Mouse (Mus musculus): ENCODE measurements around the gene Trmu. TPM values are rescaled to one million over a fixed set of nuclear protein-coding genes. Genes with fewer than 3 reads are reported as not detected.
A peak's percentile ranks its signal among the peaks of the same experiment; 100 is the strongest.
"Not testable (repeated sequence)": the region's sequence is repeated elsewhere in the genome, so short reads cannot be mapped to it uniquely, and the experiment has no call there.

The Trmu gene
- polyA plus RNA-seq, 1 experiment from 2014 or later: 26.6 TPM

GRCm38 (mm10) chr15:85840983-85841382, 38.1 kb upstream of the Trmu start:
- no peak for DNase-seq (ENCODE audit: low spot score)
- Histone ChIP-seq H3K4me2 (replicated peaks; ENCODE audit: low read depth, low read length) (no peak overlapping the region), H3K36me3 (ENCODE audit: insufficient read depth, low read length) (no peaks in the 10 kb centered on the region), H3K4me1 (ENCODE audit: insufficient read depth, low read depth, low read length) (no peaks in the 10 kb centered on the region), H3K27ac (ENCODE audit: low read length) (no peak overlapping the region), H3K27me3 (replicated peaks; ENCODE audit: insufficient read depth, low read length) (no peaks in the 10 kb centered on the region), H3K4me3 (ENCODE audit: low read depth, low read length) (no peak overlapping the region), H3K9me3 (ENCODE audit: low read length) (no peaks in the 10 kb centered on the region), H3K9ac (replicated peaks; ENCODE audit: low read depth) (no peak overlapping the region)
- ATAC-seq: peak; percentile 40; the same call in 1 of the 2 replicates
- no peak for TF ChIP-seq EP300 (IDR thresholded peaks at IDR 0.05)
- TF ChIP-seq CTCF (IDR thresholded peaks at IDR 0.05): peak; percentile 69
- WGBS: 35% methylated on average over 6 of the region's 6 CpGs

- Histone ChIP-seq H3K27me3 (replicated peaks; ENCODE audit: insufficient read depth, low read length) (no peaks in the 10 kb centered on the region), H3K4me2 (replicated peaks; ENCODE audit: low read depth, low read length) (no peak overlapping the region), H3K36me3 (ENCODE audit: insufficient read depth, low read length) (no peaks in the 10 kb centered on the region), H3K27ac (ENCODE audit: low read length) (no peak overlapping the region), H3K4me3 (ENCODE audit: low read depth, low read length) (no peak overlapping the region), H3K9ac (replicated peaks; ENCODE audit: low read depth) (no peak overlapping the region), H3K9me3 (ENCODE audit: low read length) (no peaks in the 10 kb centered on the region), H3K4me1 (ENCODE audit: insufficient read depth, low read depth, low read length) (no peaks in the 10 kb centered on the region)
- no peak for DNase-seq (ENCODE audit: low spot score)
- no peak for ATAC-seq
- TF ChIP-seq EP300 (IDR thresholded peaks at IDR 0.05) (no peak), CTCF (IDR thresholded peaks at IDR 0.05) (no peak)
- WGBS: 69% methylated on average over 5 of the region's 5 CpGs
Observed at GRCm38 (mm10) chr15:85841796-85842360, 37.2 kb upstream of the Trmu start.

GRCm38 (mm10) chr15:85845071-85845470, 34.0 kb upstream of the Trmu start:
- Histone ChIP-seq H3K9ac (replicated peaks; ENCODE audit: low read depth) (no peak overlapping the region), H3K4me1 (ENCODE audit: insufficient read depth, low read depth, low read length) (no peaks in the 10 kb centered on the region), H3K4me3 (ENCODE audit: low read depth, low read length) (no peak overlapping the region), H3K36me3 (ENCODE audit: insufficient read depth, low read length) (no peaks in the 10 kb centered on the region), H3K9me3 (ENCODE audit: low read length) (no peaks in the 10 kb centered on the region), H3K27ac (ENCODE audit: low read length) (no peak overlapping the region), H3K4me2 (replicated peaks; ENCODE audit: low read depth, low read length) (no peak overlapping the region), H3K27me3 (replicated peaks; ENCODE audit: insufficient read depth, low read length) (no peaks in the 10 kb centered on the region)
- no peak for ATAC-seq
- no peak for TF ChIP-seq CTCF (IDR thresholded peaks at IDR 0.05)
- no peak for TF ChIP-seq EP300 (IDR thresholded peaks at IDR 0.05)
- DNase-seq (ENCODE audit: low spot score): no peak

GRCm38 (mm10) chr15:85851656-85852392, 27.3 kb upstream of the Trmu start:
- Histone ChIP-seq H3K4me2 (replicated peaks; ENCODE audit: low read depth, low read length) (no peak overlapping the region), H3K36me3 (ENCODE audit: insufficient read depth, low read length) (no peaks in the 10 kb centered on the region), H3K9ac (replicated peaks; ENCODE audit: low read depth) (no peak overlapping the region), H3K4me3 (ENCODE audit: low read depth, low read length) (no peak overlapping the region), H3K9me3 (ENCODE audit: low read length) (no peaks in the 10 kb centered on the region), H3K27me3 (replicated peaks; ENCODE audit: insufficient read depth, low read length) (no peaks in the 10 kb centered on the region), H3K4me1 (ENCODE audit: insufficient read depth, low read depth, low read length) (no peaks in the 10 kb centered on the region), H3K27ac (ENCODE audit: low read length) (no peak overlapping the region)
- WGBS: 74% methylated on average over 12 of the region's 12 CpGs
- DNase-seq (ENCODE audit: low spot score): no peak
- TF ChIP-seq CTCF (IDR thresholded peaks at IDR 0.05) (peak; percentile 41), EP300 (IDR thresholded peaks at IDR 0.05) (no peak)
- ATAC-seq: no peak

GRCm38 (mm10) chr15:85858980-85859489, 20.1 kb upstream of the Trmu start:
- DNase-seq (ENCODE audit: low spot score) (no peak), ATAC-seq (peak; percentile 16)
- Histone ChIP-seq H3K4me1 (ENCODE audit: insufficient read depth, low read depth, low read length) (no peaks in the 10 kb centered on the region), H3K9me3 (ENCODE audit: low read length) (no peaks in the 10 kb centered on the region), H3K4me2 (replicated peaks; ENCODE audit: low read depth, low read length) (peak overlapping the region; percentile 85), H3K9ac (replicated peaks; ENCODE audit: low read depth) (peak overlapping the region; percentile 65), H3K27ac (ENCODE audit: low read length) (peak overlapping the region; percentile 65), H3K27me3 (replicated peaks; ENCODE audit: insufficient read depth, low read length) (no peaks in the 10 kb centered on the region), H3K4me3 (ENCODE audit: low read depth, low read length) (peak overlapping the region; percentile 52), H3K36me3 (ENCODE audit: insufficient read depth, low read length) (no peaks in the 10 kb centered on the region)
- WGBS: 9% methylated on average over 15 of the region's 15 CpGs
- TF ChIP-seq EP300 (IDR thresholded peaks at IDR 0.05): no peak
- no peak for TF ChIP-seq CTCF (IDR thresholded peaks at IDR 0.05)

- Histone ChIP-seq H3K9ac (replicated peaks; ENCODE audit: low read depth) (peak within 1 kb of the TSS; percentile 65), H3K4me1 (ENCODE audit: insufficient read depth, low read depth, low read length) (no peaks in the 10 kb centered on the region), H3K4me2 (replicated peaks; ENCODE audit: low read depth, low read length) (peak within 1 kb of the TSS; percentile 85), H3K36me3 (ENCODE audit: insufficient read depth, low read length) (no peaks in the 10 kb centered on the region), H3K4me3 (ENCODE audit: low read depth, low read length) (peak within 1 kb of the TSS; percentile 52), H3K27me3 (replicated peaks; ENCODE audit: insufficient read depth, low read length) (no peaks in the 10 kb centered on the region), H3K27ac (ENCODE audit: low read length) (peak within 1 kb of the TSS; percentile 65), H3K9me3 (ENCODE audit: low read length) (no peaks in the 10 kb centered on the region)
- DNase-seq (ENCODE audit: low spot score): peak; percentile 98
- TF ChIP-seq EP300 (IDR thresholded peaks at IDR 0.05) (no peak), CTCF (IDR thresholded peaks at IDR 0.05) (no peak)
- peak; percentile 100 for ATAC-seq
- WGBS: under 1% methylated on average over 41 of the region's 42 CpGs
Observed at GRCm38 (mm10) chr15:85859490-85860031, 19.6 kb upstream of the Trmu start, which contains the start of gene Gtse1. Gene Gtse1 (plus strand): TSS chr15:85859745.

GRCm38 (mm10) chr15:85865913-85866312, 13.2 kb upstream of the Trmu start:
- WGBS: 94% methylated on average over 7 of the region's 7 CpGs
- H3K27me3 ChIP-seq (replicated peaks; ENCODE audit: insufficient read depth, low read length); H3K9me3 ChIP-seq (ENCODE audit: low read length); H3K9ac ChIP-seq (replicated peaks; ENCODE audit: low read depth); H3K27ac ChIP-seq (ENCODE audit: low read length); DNase-seq (ENCODE audit: low spot score); H3K4me2 ChIP-seq (replicated peaks; ENCODE audit: low read depth, low read length); H3K36me3 ChIP-seq (ENCODE audit: insufficient read depth, low read length); H3K4me1 ChIP-seq (ENCODE audit: insufficient read depth, low read depth, low read length); ATAC-seq; H3K4me3 ChIP-seq (ENCODE audit: low read depth, low read length): not testable (repeated sequence)

Measured in lung, postnatal 0 days (tissue).